Mouse (Mus musculus) CD4-positive naive resting alpha-beta T cell, adult 57 days (primary cell): ENCODE data around the gene Ebna1bp2. TPM values are rescaled to one million over a fixed set of nuclear protein-coding genes. Genes with fewer than 3 reads are reported as not detected.

Source experiments
- total RNA-seq: library from RNA; stranded (reverse); gene quantifications from one replicate; pipeline ENCODE4 v1.2.4, GENCODE M21; 2023

Ebna1bp2 gene
- total RNA-seq: 66.0 TPM

DNA sequence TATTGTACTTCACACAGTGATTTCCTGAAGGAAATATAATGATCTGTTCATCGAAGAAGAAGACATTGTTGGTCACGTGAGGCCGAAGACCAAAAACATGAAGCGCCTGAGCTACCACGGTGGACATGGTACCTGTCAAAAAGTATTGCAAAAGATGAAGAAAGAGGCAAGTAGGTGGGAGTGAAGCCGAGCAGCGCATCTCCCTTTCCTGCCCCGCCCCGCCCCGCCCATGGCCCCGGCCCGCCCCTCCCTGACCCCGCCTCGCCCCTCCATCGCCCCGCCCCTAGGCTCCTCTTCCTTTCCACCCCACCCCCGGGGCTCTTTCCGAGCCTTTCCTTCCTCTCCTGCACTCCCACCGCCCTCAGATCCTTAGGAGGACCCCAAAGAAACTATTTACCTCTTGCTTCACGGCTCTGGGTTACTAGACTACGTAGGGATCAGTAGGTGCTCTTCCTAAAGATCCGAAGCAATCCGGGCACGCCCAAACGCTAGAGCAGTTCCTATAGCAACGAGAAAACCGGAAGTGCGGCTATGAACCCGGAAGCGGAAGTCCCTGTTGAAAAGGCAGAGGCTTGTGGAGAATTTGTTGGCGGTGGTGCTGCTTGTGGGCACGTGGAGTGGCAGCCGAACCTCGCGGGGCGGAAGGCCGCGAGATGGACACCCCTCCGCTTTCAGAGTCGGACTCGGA, at the start of gene Ebna1bp2, which contains the start of gene Cfap57:
TSS of gene Ebna1bp2 (plus strand) at position 521 of the 688 bp plus-strand sequence.
TSS of gene Cfap57 (minus strand) at position 499 of the 688 bp plus-strand sequence.

GRCm38 (mm10) chr4:118658652-118659051, 38.1 kb downstream of the Ebna1bp2 start, which contains the start of gene Olfr62:
Gene Olfr62, plus strand, starts transcription at chr4:118658952.

Other genes starting within 250 kb of the Ebna1bp2 start
- gene Szt2, start 211.5 kb upstream of the Ebna1bp2 start, total RNA-seq: 71.8 TPM
- 73.3 TPM for gene Med8, start 211.5 kb upstream of the Ebna1bp2 start, total RNA-seq
- gene Elovl1, start 192.7 kb upstream of the Ebna1bp2 start, total RNA-seq: 40.2 TPM
- 2.9 TPM for gene Cdc20, start 183.4 kb upstream of the Ebna1bp2 start, total RNA-seq
- 0.33 TPM for gene Mpl, start 163.3 kb upstream of the Ebna1bp2 start, total RNA-seq
- 0.68 TPM for gene Tie1, start 130.7 kb upstream of the Ebna1bp2 start, total RNA-seq
- not detected for gene 2610528J11Rik, start 93.8 kb upstream of the Ebna1bp2 start, total RNA-seq
- gene Tmem125, start 76.8 kb upstream of the Ebna1bp2 start, total RNA-seq: not detected
- gene Cfap57, start within 50 bp of the Ebna1bp2 start, total RNA-seq: not detected
- gene Olfr62, start 38.2 kb downstream of the Ebna1bp2 start, total RNA-seq: not detected
- not detected for gene Olfr1342, start 72.0 kb downstream of the Ebna1bp2 start, total RNA-seq
- gene Olfr1341, start 82.7 kb downstream of the Ebna1bp2 start, total RNA-seq: not detected
- not detected for gene Olfr1340, start 99.3 kb downstream of the Ebna1bp2 start, total RNA-seq
- gene Olfr1339, start 111.4 kb downstream of the Ebna1bp2 start, total RNA-seq: not detected
- not detected for gene Olfr1338, start 137.9 kb downstream of the Ebna1bp2 start, total RNA-seq
- gene Olfr1337, start 161.8 kb downstream of the Ebna1bp2 start, total RNA-seq: not detected
- gene Olfr1335, start 189.1 kb downstream of the Ebna1bp2 start, total RNA-seq: not detected
- not detected for gene Olfr1333, start 215.5 kb downstream of the Ebna1bp2 start, total RNA-seq
- gene Olfr1331, start 243.8 kb downstream of the Ebna1bp2 start, total RNA-seq: not detected